Mouse (Mus musculus) adrenal gland, postnatal 0 days (tissue): Measurements from ENCODE around the gene Olfr150. TPM values are rescaled to one million over a fixed set of nuclear protein-coding genes. Genes with fewer than 3 reads are reported as not detected.

Experiments
- polyA plus RNA-seq: library from polyadenylated mRNA; unstranded; fragments of >200 nt; fragmentation: Nextera tagmentation; extraction: Ambion mirVana; gene quantifications from 2 replicates; pipeline ENCODE4 v1.2.1, GENCODE M21; 2015

The Olfr150 gene
- not detected in 2 replicates for polyA plus RNA-seq

GRCm38 (mm10) chr9:39730678-39731077, at the start of gene Olfr150:
Olfr150 (plus strand) TSS chr9:39730978.

GRCm38 (mm10) chr9:39707017-39707416, 23.8 kb upstream of the Olfr150 start, which contains the start of gene Olfr149:
Olfr149 (minus strand) TSS chr9:39707117.

GRCm38 (mm10) chr9:39711053-39711452, 19.7 kb upstream of the Olfr150 start, which contains the start of gene Olfr965:
Olfr965 (plus strand) TSS chr9:39711353.

GRCm38 (mm10) chr9:39745949-39746348, 15.2 kb downstream of the Olfr150 start, which contains the start of gene Olfr967:
Olfr967 (plus strand) TSS chr9:39746249.

GRCm38 (mm10) chr9:39783153-39783552, 52.4 kb downstream of the Olfr150 start, which contains the start of gene Olfr968:
Olfr968 (minus strand) TSS chr9:39783253.

Other genes starting within 250 kb of the Olfr150 start
- gene Olfr44, start 237.0 kb upstream of the Olfr150 start, polyA plus RNA-seq, result not detected in 2 replicates
- gene Olfr957, start 215.2 kb upstream of the Olfr150 start, polyA plus RNA-seq, result not detected in 2 replicates
- not detected in 2 replicates for gene Olfr958, start 176.9 kb upstream of the Olfr150 start, polyA plus RNA-seq
- not detected in 2 replicates for gene Olfr959, start 155.4 kb upstream of the Olfr150 start, polyA plus RNA-seq
- gene AW551984, start 126.6 kb upstream of the Olfr150 start, polyA plus RNA-seq, result 39.4 and 49.0 TPM in 2 replicates
- not detected in 2 replicates for gene Olfr148, start 120.3 kb upstream of the Olfr150 start, polyA plus RNA-seq
- gene Olfr960, start 109.6 kb upstream of the Olfr150 start, polyA plus RNA-seq, result not detected in 2 replicates
- gene Olfr961, start 85.9 kb upstream of the Olfr150 start, polyA plus RNA-seq, result not detected in 2 replicates
- not detected in 2 replicates for gene Olfr963, start 63.8 kb upstream of the Olfr150 start, polyA plus RNA-seq
- not detected in 2 replicates for gene Olfr149, start 23.9 kb upstream of the Olfr150 start, polyA plus RNA-seq
- not detected in 2 replicates for gene Olfr965, start 19.6 kb upstream of the Olfr150 start, polyA plus RNA-seq
- not detected in 2 replicates for gene Olfr967, start 15.3 kb downstream of the Olfr150 start, polyA plus RNA-seq
- not detected in 2 replicates for gene Olfr968, start 52.3 kb downstream of the Olfr150 start, polyA plus RNA-seq
- gene Olfr969, start 60.0 kb downstream of the Olfr150 start, polyA plus RNA-seq, result not detected in 2 replicates
- gene Olfr970, start 77.9 kb downstream of the Olfr150 start, polyA plus RNA-seq, result not detected in 2 replicates
- not detected in 2 replicates for gene Olfr971, start 105.9 kb downstream of the Olfr150 start, polyA plus RNA-seq
- not detected in 2 replicates for gene Olfr972, start 135.4 kb downstream of the Olfr150 start, polyA plus RNA-seq
- not detected in 2 replicates for gene Olfr229, start 176.4 kb downstream of the Olfr150 start, polyA plus RNA-seq
- not detected in 2 replicates for gene Olfr974, start 206.5 kb downstream of the Olfr150 start, polyA plus RNA-seq
- gene Olfr975, start 221.1 kb downstream of the Olfr150 start, polyA plus RNA-seq, result not detected in 2 replicates
- not detected in 2 replicates for gene Olfr976, start 230.2 kb downstream of the Olfr150 start, polyA plus RNA-seq